Mouse (Mus musculus) testis, adult 2 months (tissue): ENCODE measurements around the gene Agap2.

Source experiments
- CTCF ChIP-seq: fragments of 200-500 bp; IDR thresholded peaks from 2 replicates; pipeline ENCODE4 v1.5.1; 2012; ENCODE audit warnings: low read depth, mild to moderate bottlenecking, inconsistent platforms, low read length, moderate library complexity; ENCODE audit not compliant: control insufficient read depth, insufficient read depth, insufficient replicate concordance
- POLR2A ChIP-seq: fragments of 200-500 bp; IDR thresholded peaks from 2 replicates; pipeline ENCODE4 v1.6.1; 2012; ENCODE audit warnings: low read depth, mild to moderate bottlenecking, inconsistent platforms, low read length, moderate library complexity; ENCODE audit not compliant: control insufficient read depth

GRCm38 (mm10) chr10:127061513-127061912, 13.6 kb upstream of the Agap2 start:
- TF ChIP-seq POLR2A (no peak), CTCF (no peak)
